15 mouse cellular contexts compared by ENCODE assay signal in the genomic region with DNA sequence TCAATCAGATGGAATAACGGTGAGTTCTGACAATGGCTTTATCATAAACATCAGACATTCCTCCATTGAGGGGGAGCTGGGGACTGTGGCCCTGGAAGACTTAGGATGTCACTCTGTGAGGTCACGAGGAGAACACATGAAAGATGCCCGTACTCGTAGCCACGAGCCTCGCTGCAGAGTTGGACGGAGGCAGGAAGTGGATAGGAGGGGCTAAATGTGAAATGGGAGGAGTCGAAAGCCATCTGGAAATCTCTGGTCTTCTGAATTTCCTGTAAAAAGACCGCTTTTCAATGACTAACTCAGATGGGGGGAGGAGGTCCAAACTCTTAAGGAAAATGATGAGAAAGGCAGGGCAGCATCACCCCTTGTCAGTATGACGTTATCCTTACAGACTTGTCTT.
DNase-seq lines count a peak whose midpoint lies in the region; ATAC-seq lines count a peak whose summit lies in the region.
"Had no signal": no experiment of that assay in that cellular context is flagged by ENCODE, and none has a peak within 500 bp of the region (broad histone marks: within the 10 kb centered on the region; RNA-seq: fewer than 3 reads in every experiment).

No protein-coding gene starts in this region.

- no peak for DNase-seq in heart, postnatal 4 days
- no peak for DNase-seq in lung, postnatal 14 days
- peak; percentile 50 for DNase-seq in intestine, embryonic 14.5 days (ENCODE audit: low spot score)
- DNase-seq in adrenal gland, postnatal 4 days (ENCODE audit: low spot score in 2 of 2) = no peak
- DNase-seq: cerebellum, adult 9-10 months; gastrocnemius, postnatal 10 days; kidney, postnatal 14 days; layer of hippocampus, adult 9-11 months; retina, postnatal 1 day; thymus, postnatal 25 days had no signal

- no peaks in the 10 kb centered on the region for H3K36me3 ChIP-seq in heart, embryonic 14.5 days (ENCODE audit: control insufficient read depth, insufficient read depth, low read length)
- no peaks in the 10 kb centered on the region for H3K36me3 ChIP-seq in lung, embryonic 15.5 days
- no peaks in the 10 kb centered on the region for H3K36me3 ChIP-seq in intestine, embryonic 14.5 days (ENCODE audit: control insufficient read depth, insufficient read depth, low read length)
- no peaks in the 10 kb centered on the region for H3K36me3 ChIP-seq in stomach, embryonic 14.5 days (ENCODE audit: control insufficient read depth, insufficient read depth, low read length)
- H3K36me3 ChIP-seq: liver, embryonic 12.5 days; midbrain, embryonic 13.5 days had no signal

- ATAC-seq in heart, embryonic 14.5 days (ENCODE audit: insufficient number of reproducible peaks, insufficient read depth, low FRiP score, low read depth) = no peak
- no peak for ATAC-seq in lung, embryonic 15.5 days (ENCODE audit: borderline replicate concordance, extremely low read depth, low FRiP score, low TSS enrichment)
- ATAC-seq in intestine, embryonic 14.5 days (replicated peaks; ENCODE audit: low FRiP score, low TSS enrichment, low read depth) = no peak
- peak; percentile 63; the same call in 1 of the 2 replicates for ATAC-seq in stomach, embryonic 14.5 days (ENCODE audit: insufficient number of reproducible peaks, insufficient read depth, low FRiP score, low read depth)
- ATAC-seq: liver, embryonic 12.5 days; midbrain, embryonic 13.5 days had no signal

- no peaks in the 10 kb centered on the region for H3K4me1 ChIP-seq in heart, embryonic 14.5 days (ENCODE audit: control insufficient read depth in 2 of 2, insufficient read depth in 2 of 2, low read length in 2 of 2)
- H3K4me1 ChIP-seq in lung, embryonic 15.5 days = peaks cover 6% of the 10 kb centered on the region; the same call in 1 of the 2 replicates
- no peaks in the 10 kb centered on the region; the same call in 1 of the 2 replicates for H3K4me1 ChIP-seq in intestine, embryonic 14.5 days (replicated peaks; ENCODE audit: control insufficient read depth, insufficient read depth, low read length)
- no peaks in the 10 kb centered on the region for H3K4me1 ChIP-seq in stomach, embryonic 14.5 days (ENCODE audit: control insufficient read depth, insufficient read depth, low read length)
- H3K4me1 ChIP-seq: liver, embryonic 12.5 days; midbrain, embryonic 13.5 days had no signal

- H3K4me3 ChIP-seq in heart, embryonic 14.5 days (ENCODE audit: control insufficient read depth in 1 of 2, insufficient read depth in 1 of 2, low read depth in 1 of 2, low read length in 2 of 2) = no peak overlapping the region
- peak overlapping the region; percentile 16 for H3K4me3 ChIP-seq in lung, embryonic 15.5 days
- peak overlapping the region; percentile 9; the same call in 1 of the 2 replicates for H3K4me3 ChIP-seq in intestine, embryonic 14.5 days (ENCODE audit: low read depth, low read length)
- H3K4me3 ChIP-seq in stomach, embryonic 14.5 days (ENCODE audit: low read depth, low read length) = no peak overlapping the region
- H3K4me3 ChIP-seq: liver, embryonic 12.5 days; midbrain, embryonic 13.5 days had no signal

- WGBS in heart, embryonic 14.5 days = 62% methylated on average over 10 of the region's 10 CpGs
- WGBS in lung, embryonic 15.5 days = 32% methylated on average over 10 of the region's 10 CpGs
- WGBS in intestine, embryonic 14.5 days = 48% methylated on average over 10 of the region's 10 CpGs
- WGBS in stomach, embryonic 14.5 days = 51% methylated on average over 10 of the region's 10 CpGs

- no peak overlapping the region for H3K9ac ChIP-seq in heart, embryonic 14.5 days (ENCODE audit: low read length)
- no peak overlapping the region for H3K9ac ChIP-seq in lung, embryonic 15.5 days
- no peak overlapping the region for H3K9ac ChIP-seq in intestine, embryonic 14.5 days (ENCODE audit: low read length)
- no peak overlapping the region for H3K9ac ChIP-seq in stomach, embryonic 14.5 days (replicated peaks; ENCODE audit: low read depth, low read length)
- H3K9ac ChIP-seq: liver, embryonic 12.5 days; midbrain, embryonic 13.5 days had no signal

- H3K4me2 ChIP-seq in heart, embryonic 14.5 days (ENCODE audit: low read length) = peak overlapping the region; percentile 36
- peak overlapping the region; percentile 47 for H3K4me2 ChIP-seq in lung, embryonic 15.5 days
- H3K4me2 ChIP-seq in intestine, embryonic 14.5 days (ENCODE audit: low read length) = peak overlapping the region; percentile 40
- H3K4me2 ChIP-seq in stomach, embryonic 14.5 days (replicated peaks; ENCODE audit: low read depth, low read length) = peak overlapping the region; percentile 26
- H3K4me2 ChIP-seq: liver, embryonic 12.5 days; midbrain, embryonic 13.5 days had no signal

- no peaks in the 10 kb centered on the region for H3K9me3 ChIP-seq in heart, embryonic 14.5 days (ENCODE audit: control insufficient read depth, low read length)
- no peaks in the 10 kb centered on the region for H3K9me3 ChIP-seq in lung, embryonic 15.5 days
- no peaks in the 10 kb centered on the region for H3K9me3 ChIP-seq in intestine, embryonic 14.5 days (ENCODE audit: control insufficient read depth, low read length)
- no peaks in the 10 kb centered on the region for H3K9me3 ChIP-seq in stomach, embryonic 14.5 days (ENCODE audit: control insufficient read depth, low read depth, low read length)
- H3K9me3 ChIP-seq: liver, embryonic 12.5 days; midbrain, embryonic 13.5 days had no signal

- no peak overlapping the region for H3K27ac ChIP-seq in heart, embryonic 14.5 days (replicated peaks in 1 of 2; ENCODE audit: control insufficient read depth in 1 of 2, insufficient read depth in 1 of 2, low read depth in 2 of 2, low read length in 2 of 2)
- no peak overlapping the region for H3K27ac ChIP-seq in lung, embryonic 15.5 days
- H3K27ac ChIP-seq in intestine, embryonic 14.5 days (ENCODE audit: low read depth) = no peak overlapping the region
- no peak overlapping the region for H3K27ac ChIP-seq in stomach, embryonic 14.5 days (ENCODE audit: low read length)
- H3K27ac ChIP-seq: liver, embryonic 12.5 days; midbrain, embryonic 13.5 days had no signal

- H3K27me3 ChIP-seq in heart, embryonic 14.5 days (ENCODE audit: control insufficient read depth, insufficient read depth, low read length) = no peaks in the 10 kb centered on the region
- no peaks in the 10 kb centered on the region; the same call in 1 of the 2 replicates for H3K27me3 ChIP-seq in lung, embryonic 15.5 days
- H3K27me3 ChIP-seq in intestine, embryonic 14.5 days (replicated peaks; ENCODE audit: control insufficient read depth, insufficient read depth, low read length) = no peaks in the 10 kb centered on the region
- no peaks in the 10 kb centered on the region for H3K27me3 ChIP-seq in stomach, embryonic 14.5 days (ENCODE audit: control insufficient read depth, insufficient read depth, low read length)
- H3K27me3 ChIP-seq: liver, embryonic 12.5 days; midbrain, embryonic 13.5 days had no signal

Comparison
In these comparisons a context has a peak if more than half of its experiments do, and no peak if none do; other contexts are left out.
1. H3K4me3 ChIP-seq: peak in lung, embryonic 15.5 days (single experiment) and intestine, embryonic 14.5 days (single experiment); none in heart, embryonic 14.5 days (0 of 2) and stomach, embryonic 14.5 days (single experiment).
2. Peak in every context shown above with its lines, with median percentiles within 50 percentile points of each other: H3K4me2 ChIP-seq.